Mouse (Mus musculus): Measurements from ENCODE around the gene Dusp21. TPM values are rescaled to one million over a fixed set of nuclear protein-coding genes. Genes with fewer than 3 reads are reported as not detected.

Gene Dusp21
- polyA plus RNA-seq, 1 experiment, result not detected

DNA sequence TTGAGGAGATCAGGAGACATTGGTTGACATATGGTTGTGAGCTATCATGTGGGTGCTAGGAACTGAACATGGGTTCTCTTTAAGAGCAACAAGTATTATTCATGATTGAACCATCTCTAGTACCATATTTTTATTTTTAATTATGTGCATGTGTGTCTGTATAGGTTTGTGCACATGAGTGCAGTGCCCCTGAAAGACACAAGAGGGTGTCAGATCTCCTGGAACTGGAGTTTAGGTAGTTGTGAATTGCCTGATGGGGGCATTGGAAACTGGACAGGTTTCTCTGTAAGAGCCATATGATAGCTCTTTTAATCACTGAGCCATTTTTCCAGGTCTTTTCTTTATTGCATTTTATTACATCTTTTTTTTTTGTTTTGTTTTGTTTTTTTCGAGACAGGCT lies 23.3 kb downstream of the Dusp21 start:
- Histone ChIP-seq H3K4me3 (no peak overlapping the region), H3K4me2 (ENCODE audit: low read depth) (no peak overlapping the region), H3K79me2 (ENCODE audit: control insufficient read depth, insufficient read depth) (peaks cover 96% of the 10 kb centered on the region), H3K27me3 (ENCODE audit: control insufficient read depth, insufficient read depth, insufficient read length) (no peaks in the 10 kb centered on the region), H3ac (ENCODE audit: control insufficient read depth, insufficient read length) (no peak overlapping the region), H3K36me3 (ENCODE audit: control insufficient read depth, insufficient read depth) (no peaks in the 10 kb centered on the region)
- no peak for TF ChIP-seq MYOD1 (IDR thresholded peaks at IDR 0.05; ENCODE audit: control insufficient read depth in 1 of 3, insufficient read length in 2 of 3, low read depth in 2 of 3)
- TF ChIP-seq CEBPB (IDR thresholded peaks at IDR 0.05; ENCODE audit: insufficient read depth, poor library complexity, severe bottlenecking), result no peak
- TF ChIP-seq SRF (IDR thresholded peaks at IDR 0.05; ENCODE audit: control insufficient read depth, insufficient read length, low read depth), result no peak
- no peak for TF ChIP-seq POLR2A (IDR thresholded peaks at IDR 0.05; ENCODE audit: insufficient read length, low read depth)
- TF ChIP-seq E2F4 (IDR thresholded peaks at IDR 0.05; ENCODE audit: insufficient read depth), result no peak
- TF ChIP-seq MAX (IDR thresholded peaks at IDR 0.05; ENCODE audit: low read depth), result no peak
- no peak for TF ChIP-seq TCF3 (IDR thresholded peaks at IDR 0.05; ENCODE audit: insufficient read length, low read depth)
- TF ChIP-seq POLR2AphosphoS2 (IDR thresholded peaks at IDR 0.05; ENCODE audit: insufficient read length, low read depth), result no peak
- no peak for TF ChIP-seq USF1 (IDR thresholded peaks at IDR 0.05; ENCODE audit: low read depth)
- TF ChIP-seq REST (IDR thresholded peaks at IDR 0.05; ENCODE audit: insufficient read depth, insufficient read length), result no peak
- no peak for TF ChIP-seq TCF12 (IDR thresholded peaks at IDR 0.05; ENCODE audit: insufficient read depth, poor library complexity, severe bottlenecking)
- no peak for TF ChIP-seq MYOG (IDR thresholded peaks at IDR 0.05; ENCODE audit: control insufficient read depth in 1 of 3, insufficient read depth in 1 of 3, insufficient read length in 2 of 3, low read depth in 2 of 3)

DNA sequence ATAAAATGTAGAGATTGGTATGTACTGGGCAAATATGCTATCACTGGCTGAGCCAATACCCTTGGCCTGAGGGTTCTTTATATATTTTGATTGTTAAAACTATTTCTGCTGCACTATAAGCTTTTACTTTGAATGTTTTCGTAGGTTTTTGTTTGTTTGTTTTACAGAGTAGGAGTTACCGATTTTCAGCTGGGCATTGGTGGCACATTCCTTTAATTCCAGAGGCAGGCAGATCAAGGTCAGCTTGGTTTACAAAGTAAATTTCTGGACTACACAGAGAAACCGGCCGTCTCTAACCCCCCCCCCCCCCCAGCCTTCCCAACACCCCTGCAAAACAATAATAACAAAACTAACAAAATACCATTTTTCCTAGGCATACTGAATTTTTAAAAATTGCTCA lies 29.2 kb downstream of the Dusp21 start:
- peaks cover 97% of the 10 kb centered on the region for H3K79me2 ChIP-seq (ENCODE audit: control insufficient read depth, insufficient read depth)
- H3K27me3 ChIP-seq (ENCODE audit: control insufficient read depth, insufficient read depth, insufficient read length), result no peaks in the 10 kb centered on the region
- no peaks in the 10 kb centered on the region for H3K36me3 ChIP-seq (ENCODE audit: control insufficient read depth, insufficient read depth)
- H3ac ChIP-seq (ENCODE audit: control insufficient read depth, insufficient read length), result no peak overlapping the region
- TF ChIP-seq POLR2AphosphoS2 (IDR thresholded peaks at IDR 0.05; ENCODE audit: insufficient read length, low read depth), result no peak
- TF ChIP-seq E2F4 (IDR thresholded peaks at IDR 0.05; ENCODE audit: insufficient read depth), result no peak
- no peak for TF ChIP-seq MYOG (IDR thresholded peaks at IDR 0.05; ENCODE audit: control insufficient read depth in 1 of 3, insufficient read depth in 1 of 3, insufficient read length in 2 of 3, low read depth in 2 of 3)
- no peak for TF ChIP-seq MAX (IDR thresholded peaks at IDR 0.05; ENCODE audit: low read depth)
- TF ChIP-seq SRF (IDR thresholded peaks at IDR 0.05; ENCODE audit: control insufficient read depth, insufficient read length, low read depth), result no peak
- TF ChIP-seq POLR2A (IDR thresholded peaks at IDR 0.05; ENCODE audit: insufficient read length, low read depth), result no peak
- TF ChIP-seq CEBPB (IDR thresholded peaks at IDR 0.05; ENCODE audit: insufficient read depth, poor library complexity, severe bottlenecking), result no peak
- TF ChIP-seq REST (IDR thresholded peaks at IDR 0.05; ENCODE audit: insufficient read depth, insufficient read length), result no peak
- no peak for TF ChIP-seq MYOD1 (IDR thresholded peaks at IDR 0.05; ENCODE audit: control insufficient read depth in 1 of 3, insufficient read length in 2 of 3, low read depth in 2 of 3)
- no peak for TF ChIP-seq TCF12 (IDR thresholded peaks at IDR 0.05; ENCODE audit: insufficient read depth, poor library complexity, severe bottlenecking)
- no peak for TF ChIP-seq TCF3 (IDR thresholded peaks at IDR 0.05; ENCODE audit: insufficient read length, low read depth)
- no peak for TF ChIP-seq USF1 (IDR thresholded peaks at IDR 0.05; ENCODE audit: low read depth)
- no peak overlapping the region for H3K4me3 ChIP-seq
- no peak overlapping the region for H3K4me2 ChIP-seq (ENCODE audit: low read depth)

DNA sequence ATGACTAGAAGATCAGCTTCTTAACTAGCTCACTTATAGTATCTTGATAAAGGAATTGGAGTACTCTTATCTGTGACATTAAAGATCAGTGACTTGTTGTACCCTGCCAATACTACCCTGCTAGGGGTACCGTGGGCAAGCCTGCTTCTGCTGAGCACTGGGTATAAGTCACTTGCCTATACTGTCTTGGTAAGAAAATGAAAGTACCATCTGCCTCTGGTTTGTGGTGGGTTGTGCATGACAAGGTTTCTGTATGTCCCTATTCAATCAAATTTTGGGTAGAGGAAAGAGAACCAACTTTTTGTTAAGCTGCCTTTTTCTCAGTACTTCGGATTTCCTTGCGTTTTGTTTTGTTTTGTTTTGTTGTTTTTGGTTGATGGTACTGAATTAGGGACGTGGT lies 32.1 kb downstream of the Dusp21 start:
- no peak for TF ChIP-seq MYOD1 (IDR thresholded peaks at IDR 0.05; ENCODE audit: control insufficient read depth in 1 of 3, insufficient read length in 2 of 3, low read depth in 2 of 3)
- no peak for TF ChIP-seq USF1 (IDR thresholded peaks at IDR 0.05; ENCODE audit: low read depth)
- no peak for TF ChIP-seq POLR2A (IDR thresholded peaks at IDR 0.05; ENCODE audit: insufficient read length, low read depth)
- no peak for TF ChIP-seq CEBPB (IDR thresholded peaks at IDR 0.05; ENCODE audit: insufficient read depth, poor library complexity, severe bottlenecking)
- no peak for TF ChIP-seq SRF (IDR thresholded peaks at IDR 0.05; ENCODE audit: control insufficient read depth, insufficient read length, low read depth)
- TF ChIP-seq REST (IDR thresholded peaks at IDR 0.05; ENCODE audit: insufficient read depth, insufficient read length), result no peak
- TF ChIP-seq POLR2AphosphoS2 (IDR thresholded peaks at IDR 0.05; ENCODE audit: insufficient read length, low read depth), result no peak
- no peak for TF ChIP-seq TCF12 (IDR thresholded peaks at IDR 0.05; ENCODE audit: insufficient read depth, poor library complexity, severe bottlenecking)
- TF ChIP-seq MAX (IDR thresholded peaks at IDR 0.05; ENCODE audit: low read depth), result no peak
- TF ChIP-seq E2F4 (IDR thresholded peaks at IDR 0.05; ENCODE audit: insufficient read depth), result no peak
- no peak for TF ChIP-seq MYOG (IDR thresholded peaks at IDR 0.05; ENCODE audit: control insufficient read depth in 1 of 3, insufficient read depth in 1 of 3, insufficient read length in 2 of 3, low read depth in 2 of 3)
- TF ChIP-seq TCF3 (IDR thresholded peaks at IDR 0.05; ENCODE audit: insufficient read length, low read depth), result no peak
- no peak overlapping the region for H3K4me3 ChIP-seq

DNA sequence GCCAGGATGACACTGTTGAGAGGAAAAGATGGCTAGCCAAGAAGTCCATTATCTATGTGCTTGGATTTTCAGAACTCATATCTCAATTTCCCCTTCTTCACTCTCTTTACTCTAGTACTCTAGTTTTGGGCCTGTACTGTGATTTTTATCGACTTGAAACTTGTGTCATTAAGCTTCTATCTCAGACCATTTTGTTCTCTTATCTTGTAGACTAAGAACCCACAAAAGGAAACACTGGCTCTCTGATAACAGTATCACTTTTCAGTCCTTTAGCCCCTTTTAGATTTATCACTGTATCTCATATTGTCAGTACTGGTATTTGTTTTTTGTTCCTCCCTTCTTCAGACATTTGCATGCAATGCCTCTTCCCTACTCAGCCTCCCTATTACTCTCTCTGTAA lies 33.8 kb downstream of the Dusp21 start:
- TF ChIP-seq SRF (IDR thresholded peaks at IDR 0.05; ENCODE audit: control insufficient read depth, insufficient read length, low read depth), result no peak
- no peak for TF ChIP-seq POLR2A (IDR thresholded peaks at IDR 0.05; ENCODE audit: insufficient read length, low read depth)
- TF ChIP-seq POLR2AphosphoS2 (IDR thresholded peaks at IDR 0.05; ENCODE audit: insufficient read length, low read depth), result no peak
- TF ChIP-seq MYOG (IDR thresholded peaks at IDR 0.05; ENCODE audit: control insufficient read depth in 1 of 3, insufficient read depth in 1 of 3, insufficient read length in 2 of 3, low read depth in 2 of 3), result no peak
- TF ChIP-seq TCF3 (IDR thresholded peaks at IDR 0.05; ENCODE audit: insufficient read length, low read depth), result no peak
- TF ChIP-seq TCF12 (IDR thresholded peaks at IDR 0.05; ENCODE audit: insufficient read depth, poor library complexity, severe bottlenecking), result no peak
- no peak for TF ChIP-seq E2F4 (IDR thresholded peaks at IDR 0.05; ENCODE audit: insufficient read depth)
- TF ChIP-seq MYOD1 (IDR thresholded peaks at IDR 0.05; ENCODE audit: control insufficient read depth in 1 of 3, insufficient read length in 2 of 3, low read depth in 2 of 3), result no peak
- TF ChIP-seq MAX (IDR thresholded peaks at IDR 0.05; ENCODE audit: low read depth), result no peak
- TF ChIP-seq USF1 (IDR thresholded peaks at IDR 0.05; ENCODE audit: low read depth), result no peak
- TF ChIP-seq CEBPB (IDR thresholded peaks at IDR 0.05; ENCODE audit: insufficient read depth, poor library complexity, severe bottlenecking), result no peak
- TF ChIP-seq REST (IDR thresholded peaks at IDR 0.05; ENCODE audit: insufficient read depth, insufficient read length), result no peak
- H3K36me3 ChIP-seq (ENCODE audit: control insufficient read depth, insufficient read depth), result no peaks in the 10 kb centered on the region
- H3K79me2 ChIP-seq (ENCODE audit: control insufficient read depth, insufficient read depth), result peaks cover 97% of the 10 kb centered on the region
- no peaks in the 10 kb centered on the region for H3K27me3 ChIP-seq (ENCODE audit: control insufficient read depth, insufficient read depth, insufficient read length)
- no peak overlapping the region for H3ac ChIP-seq (ENCODE audit: control insufficient read depth, insufficient read length)
- H3K4me3 ChIP-seq, result no peak overlapping the region
- no peak overlapping the region for H3K4me2 ChIP-seq (ENCODE audit: low read depth)

More for the DNA sequence above, 32.1 kb downstream of the Dusp21 start:
- Histone ChIP-seq H3K79me2 (ENCODE audit: control insufficient read depth, insufficient read depth) (peaks cover 97% of the 10 kb centered on the region), H3K4me2 (ENCODE audit: low read depth) (no peak overlapping the region), H3K27me3 (ENCODE audit: control insufficient read depth, insufficient read depth, insufficient read length) (no peaks in the 10 kb centered on the region), H3ac (ENCODE audit: control insufficient read depth, insufficient read length) (no peak overlapping the region), H3K36me3 (ENCODE audit: control insufficient read depth, insufficient read depth) (no peaks in the 10 kb centered on the region)
